Mouse (Mus musculus) left cerebral cortex, adult 18-20 months (tissue): ENCODE measurements around the gene Olfr846. TPM values are rescaled to one million over a fixed set of nuclear protein-coding genes. Genes with fewer than 3 reads are reported as not detected.

ENCODE experiments used
- DNase-seq, 2 experiments: peaks; one replicate each; pipeline ENCODE4 v3.0.0; 2021 to 2022; ENCODE audit warnings: low spot score in 2 of 2, mixed read lengths in 1 of 2
- long read RNA-seq, 2 experiments: library from polyadenylated mRNA; stranded (forward); transcript quantifications; one replicate each; pipeline ENCODE4 v2.0.0; 2021
- total RNA-seq, 2 experiments: library from RNA; stranded (reverse); gene quantifications; 2 replicates each; pipeline ENCODE4 v1.2.3; 2021

The Olfr846 gene
- total RNA-seq: not detected
- long read RNA-seq, experiment 1: 0 reads
- long read RNA-seq, experiment 2: 0 reads

- DNase-seq: no peak
Observed at GRCm38 (mm10) chr9:19363905-19364304, at the start of gene Olfr846. Olfr846 (minus strand) TSS chr9:19364005.

- DNase-seq: no peak
Observed at GRCm38 (mm10) chr9:19378569-19378968, 14.8 kb upstream of the Olfr846 start, which contains the start of gene Olfr847. Olfr847 (minus strand) TSS chr9:19378669.

GRCm38 (mm10) chr9:19336157-19336556 lies 27.6 kb downstream of the Olfr846 start, which contains the start of gene Olfr845:
Olfr845 (plus strand) TSS chr9:19336457.
- no peak for DNase-seq

GRCm38 (mm10) chr9:19316047-19316446 lies 47.8 kb downstream of the Olfr846 start, which contains the start of gene Olfr844:
Olfr844 (plus strand) TSS chr9:19316347.
- DNase-seq: no peak

Other genes starting within 250 kb of the Olfr846 start
- gene Olfr836, start 243.6 kb downstream of the Olfr846 start, total RNA-seq: not detected
- gene Olfr837, start 227.7 kb downstream of the Olfr846 start, total RNA-seq: not detected
- gene Olfr839-ps1, start 186.7 kb downstream of the Olfr846 start, total RNA-seq: under 1 TPM; 0.05 to 0.12 TPM
- not detected for gene Olfr843, start 112.0 kb downstream of the Olfr846 start, total RNA-seq
- not detected for gene Olfr844, start 47.7 kb downstream of the Olfr846 start, total RNA-seq
- gene Olfr845, start 27.5 kb downstream of the Olfr846 start, total RNA-seq: not detected
- gene Olfr847, start 14.7 kb upstream of the Olfr846 start, total RNA-seq: not detected
- not detected for gene Olfr849, start 76.3 kb upstream of the Olfr846 start, total RNA-seq
- not detected for gene Olfr850, start 114.2 kb upstream of the Olfr846 start, total RNA-seq
- not detected for gene Olfr851, start 129.3 kb upstream of the Olfr846 start, total RNA-seq
- not detected for gene Olfr853, start 177.1 kb upstream of the Olfr846 start, total RNA-seq
- gene Olfr854, start 203.4 kb upstream of the Olfr846 start, total RNA-seq: not detected
- gene Olfr855, start 218.6 kb upstream of the Olfr846 start, total RNA-seq: not detected